Mouse (Mus musculus): ENCODE data around the gene Cd99l2.

DNA sequence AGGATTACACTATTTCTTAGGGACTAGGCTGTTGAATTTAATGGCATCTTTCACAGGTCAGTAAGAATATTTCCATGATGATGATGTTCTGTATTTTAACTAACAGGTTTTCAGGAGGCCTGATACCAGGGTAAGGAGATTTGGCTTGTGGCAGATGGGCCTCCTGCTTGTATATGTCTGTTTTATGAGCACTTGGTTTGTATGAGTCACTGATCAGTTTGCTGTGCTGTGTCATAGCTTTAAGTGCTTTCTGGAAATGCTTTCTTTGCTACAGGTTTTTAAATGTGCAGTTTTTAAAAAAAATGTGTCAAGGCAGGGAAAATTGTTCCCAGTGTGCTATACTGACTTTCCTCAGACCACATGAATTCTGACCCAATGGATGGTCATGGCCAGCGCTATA lies 115.9 kb downstream of the Cd99l2 start:
- TF ChIP-seq POLR2A (IDR thresholded peaks at IDR 0.05; ENCODE audit: low read depth, low read length) (no peak), CTCF (IDR thresholded peaks at IDR 0.05; ENCODE audit: extremely low read depth, insufficient read length, insufficient replicate concordance, low read depth, low read length) (no peak)
